Mouse (Mus musculus): Measurements from ENCODE around the gene Cux2. TPM values are rescaled to one million over a fixed set of nuclear protein-coding genes. Genes with fewer than 3 reads are reported as not detected.

Gene Cux2
- total and polyA plus RNA-seq, 3 experiments, result 0.17 TPM; not detected in 2

GRCm38 (mm10) chr5:121985855-121986254, 64.0 kb downstream of the Cux2 start:
- Histone ChIP-seq H3K27me3 (replicated peaks) (peaks cover 86% of the 10 kb centered on the region), H3K79me2 (replicated peaks; ENCODE audit: control insufficient read depth, extremely low read depth, insufficient read depth, poor library complexity, severe bottlenecking) (no peaks in the 10 kb centered on the region)

GRCm38 (mm10) chr5:121981650-121982131, 68.2 kb downstream of the Cux2 start:
- no peaks in the 10 kb centered on the region for H3K79me2 ChIP-seq (replicated peaks; ENCODE audit: control insufficient read depth, extremely low read depth, insufficient read depth, poor library complexity, severe bottlenecking)
- H3K9me3 ChIP-seq (replicated peaks; ENCODE audit: low read length), result no peaks in the 10 kb centered on the region
- H3K36me3 ChIP-seq (replicated peaks in 1 of 2; ENCODE audit: control insufficient read depth in 1 of 2, insufficient read depth in 1 of 2, low read length in 1 of 2), result no peaks in the 10 kb centered on the region
- in situ Hi-C loops (cut with MboI; ENCODE audit: low pct_ligation_motif_present, low pct_unique_long_range_greater_than_20kb, low sequenced_read_pairs), result no loop called here
- no peak overlapping the region for H3K4me3 ChIP-seq (replicated peaks in 1 of 3; ENCODE audit: low read depth in 2 of 3, low read length in 2 of 3, poor library complexity in 1 of 3)
- H3K27me3 ChIP-seq (replicated peaks), result peaks cover 86% of the 10 kb centered on the region
- no peak for DNase-seq (ENCODE audit: extremely low read depth)
- no peak overlapping the region for H3K9ac ChIP-seq (ENCODE audit: insufficient read depth, low read depth)
- no peak overlapping the region for H3K4me2 ChIP-seq (ENCODE audit: insufficient read depth, low read depth, poor library complexity, severe bottlenecking)
- H3K4me1 ChIP-seq (ENCODE audit: control insufficient read depth in 1 of 2, insufficient read depth in 2 of 2), result no peaks in the 10 kb centered on the region
- dilution Hi-C loops (cut with MboI; ENCODE audit: extremely low pct_ligation_motif_present, extremely low pct_unique_long_range_greater_than_20kb, low sequenced_read_pairs), result no loop called here
- no peak for TF ChIP-seq ELF1 (IDR thresholded peaks at IDR 0.05; ENCODE audit: low read depth, low read length)
- TF ChIP-seq UBTF (IDR thresholded peaks at IDR 0.05; ENCODE audit: low read depth, low read length), result no peak
- TF ChIP-seq USF1 (IDR thresholded peaks at IDR 0.05; ENCODE audit: low read depth, low read length), result no peak
- no peak for TF ChIP-seq MAX (IDR thresholded peaks at IDR 0.05; ENCODE audit: low read length)
- no peak for TF ChIP-seq JUN (IDR thresholded peaks at IDR 0.05; ENCODE audit: insufficient read depth, low read depth, low read length)
- no peak for TF ChIP-seq HCFC1 (IDR thresholded peaks at IDR 0.05; ENCODE audit: low read depth, low read length)
- TF ChIP-seq MEF2A (IDR thresholded peaks at IDR 0.05; ENCODE audit: borderline replicate concordance, low read depth, low read length), result no peak
- TF ChIP-seq MYC (IDR thresholded peaks at IDR 0.05; ENCODE audit: low read depth, low read length), result no peak
- TF ChIP-seq ZC3H11A (IDR thresholded peaks at IDR 0.05; ENCODE audit: low read depth, low read length), result no peak
- no peak for TF ChIP-seq POLR2AphosphoS2 (IDR thresholded peaks at IDR 0.05; ENCODE audit: low read depth, low read length)
- TF ChIP-seq IRF4 (IDR thresholded peaks at IDR 0.05; ENCODE audit: low read depth, low read length), result no peak
- no peak for TF ChIP-seq MAFK (IDR thresholded peaks at IDR 0.05; ENCODE audit: insufficient replicate concordance, low read length)
- no peak for TF ChIP-seq PAX5 (IDR thresholded peaks at IDR 0.05; ENCODE audit: low read length)
- TF ChIP-seq GABPA (IDR thresholded peaks at IDR 0.05; ENCODE audit: insufficient replicate concordance, low read depth, low read length), result no peak
- TF ChIP-seq TCF12 (IDR thresholded peaks at IDR 0.05; ENCODE audit: low read depth, low read length), result no peak
- no peak for TF ChIP-seq SMC3 (IDR thresholded peaks at IDR 0.05; ENCODE audit: low read depth, low read length)
- TF ChIP-seq BHLHE40 (IDR thresholded peaks at IDR 0.05; ENCODE audit: low read depth, low read length), result no peak
- TF ChIP-seq CHD2 (IDR thresholded peaks at IDR 0.05; ENCODE audit: low read length), result no peak
- no peak for TF ChIP-seq JUND (conservative IDR thresholded peaks at IDR 0.05; ENCODE audit: low read depth, low read length)
- H3K27ac ChIP-seq (ENCODE audit: insufficient read depth, low read depth), result no peak overlapping the region

More at GRCm38 (mm10) chr5:121985855-121986254, 64.0 kb downstream of the Cux2 start:
- Histone ChIP-seq H3K9ac (ENCODE audit: insufficient read depth, low read depth) (no peak overlapping the region), H3K36me3 (replicated peaks in 1 of 2; ENCODE audit: control insufficient read depth in 1 of 2, insufficient read depth in 1 of 2, low read length in 1 of 2) (no peaks in the 10 kb centered on the region), H3K4me3 (replicated peaks in 1 of 3; ENCODE audit: low read depth in 2 of 3, low read length in 2 of 3, poor library complexity in 1 of 3) (no peak overlapping the region), H3K9me3 (replicated peaks; ENCODE audit: low read length) (no peaks in the 10 kb centered on the region), H3K4me2 (ENCODE audit: insufficient read depth, low read depth, poor library complexity, severe bottlenecking) (no peak overlapping the region), H3K27ac (ENCODE audit: insufficient read depth, low read depth) (no peak overlapping the region), H3K4me1 (ENCODE audit: control insufficient read depth in 1 of 2, insufficient read depth in 2 of 2) (no peaks in the 10 kb centered on the region)
- dilution Hi-C loops (cut with MboI; ENCODE audit: extremely low pct_ligation_motif_present, extremely low pct_unique_long_range_greater_than_20kb, low sequenced_read_pairs), result no loop called here
- in situ Hi-C loops (cut with MboI; ENCODE audit: low pct_ligation_motif_present, low pct_unique_long_range_greater_than_20kb, low sequenced_read_pairs), result no loop called here
- DNase-seq (ENCODE audit: extremely low read depth), result no peak
- TF ChIP-seq E2F4 (IDR thresholded peaks at IDR 0.05; ENCODE audit: insufficient replicate concordance, low read depth, low read length), result no peak
- no peak for TF ChIP-seq POLR2A (IDR thresholded peaks at IDR 0.05; ENCODE audit: low read depth, low read length)
- TF ChIP-seq ZNF384 (IDR thresholded peaks at IDR 0.05; ENCODE audit: low read depth, low read length), result no peak
